Mouse (Mus musculus) natural killer cell, adult 2 months (primary cell): ENCODE data around the gene Rhebl1.
"Not testable (repeated sequence)": the region's sequence is repeated elsewhere in the genome, so short reads cannot be mapped to it uniquely, and the experiment has no call there.

ENCODE experiments used
- DNase-seq, 2 experiments: peaks; one replicate each; pipeline ENCODE4 v3.0.0; 2022; ENCODE audit warnings: low spot score in 2 of 2

Rhebl1 gene

GRCm38 (mm10) chr15:98893940-98894745, at the start of gene Rhebl1:
Gene Rhebl1 (minus strand): TSS chr15:98894540.
- DNase-seq: no peak

- DNase-seq: no peak
Measured at GRCm38 (mm10) chr15:98943133-98943532, 48.8 kb upstream of the Rhebl1 start.

GRCm38 (mm10) chr15:98942081-98942480, 47.7 kb upstream of the Rhebl1 start:
- DNase-seq: no peak

GRCm38 (mm10) chr15:98941539-98941938, 47.2 kb upstream of the Rhebl1 start:
- DNase-seq: no peak

GRCm38 (mm10) chr15:98940816-98941215, 46.5 kb upstream of the Rhebl1 start:
- DNase-seq: no peak

GRCm38 (mm10) chr15:98934217-98934839, 40.0 kb upstream of the Rhebl1 start, which contains the start of gene Tuba1b:
Gene Tuba1b (minus strand): TSS chr15:98934565.
- DNase-seq: peak; percentile 85 to 86

- peak; percentile 82 to 88 for DNase-seq
Measured at GRCm38 (mm10) chr15:98933833-98934216, 39.5 kb upstream of the Rhebl1 start.

GRCm38 (mm10) chr15:98933004-98933671, 38.8 kb upstream of the Rhebl1 start:
- not testable (repeated sequence) for DNase-seq

- no peak for DNase-seq
Measured at GRCm38 (mm10) chr15:98930998-98931397, 36.7 kb upstream of the Rhebl1 start.

- no peak for DNase-seq
Measured at GRCm38 (mm10) chr15:98930017-98930734, 35.8 kb upstream of the Rhebl1 start.

GRCm38 (mm10) chr15:98928598-98929240, 34.4 kb upstream of the Rhebl1 start:
- DNase-seq: peak; percentile 21 to 30

GRCm38 (mm10) chr15:98927566-98927965, 33.2 kb upstream of the Rhebl1 start:
- no peak for DNase-seq

GRCm38 (mm10) chr15:98924682-98925081, 30.3 kb upstream of the Rhebl1 start:
- no peak for DNase-seq

- no peak for DNase-seq
Measured at GRCm38 (mm10) chr15:98923031-98923537, 28.7 kb upstream of the Rhebl1 start.

GRCm38 (mm10) chr15:98922581-98922980, 28.2 kb upstream of the Rhebl1 start:
- no peak for DNase-seq

- DNase-seq: no peak
Measured at GRCm38 (mm10) chr15:98921510-98921909, 27.2 kb upstream of the Rhebl1 start.

- not testable (repeated sequence) for DNase-seq
Measured at GRCm38 (mm10) chr15:98918499-98918895, 24.2 kb upstream of the Rhebl1 start.

- peak; percentile 99 for DNase-seq
Measured at GRCm38 (mm10) chr15:98917538-98918498, 23.5 kb upstream of the Rhebl1 start, which contains the start of gene Lmbr1l. Gene Lmbr1l (minus strand): TSS chr15:98918231.

GRCm38 (mm10) chr15:98917091-98917490, 22.8 kb upstream of the Rhebl1 start:
- no peak for DNase-seq

GRCm38 (mm10) chr15:98916016-98916415, 21.7 kb upstream of the Rhebl1 start:
- no peak for DNase-seq
